Mouse (Mus musculus): ENCODE measurements around the gene Galnt4.

Galnt4 gene

DNA sequence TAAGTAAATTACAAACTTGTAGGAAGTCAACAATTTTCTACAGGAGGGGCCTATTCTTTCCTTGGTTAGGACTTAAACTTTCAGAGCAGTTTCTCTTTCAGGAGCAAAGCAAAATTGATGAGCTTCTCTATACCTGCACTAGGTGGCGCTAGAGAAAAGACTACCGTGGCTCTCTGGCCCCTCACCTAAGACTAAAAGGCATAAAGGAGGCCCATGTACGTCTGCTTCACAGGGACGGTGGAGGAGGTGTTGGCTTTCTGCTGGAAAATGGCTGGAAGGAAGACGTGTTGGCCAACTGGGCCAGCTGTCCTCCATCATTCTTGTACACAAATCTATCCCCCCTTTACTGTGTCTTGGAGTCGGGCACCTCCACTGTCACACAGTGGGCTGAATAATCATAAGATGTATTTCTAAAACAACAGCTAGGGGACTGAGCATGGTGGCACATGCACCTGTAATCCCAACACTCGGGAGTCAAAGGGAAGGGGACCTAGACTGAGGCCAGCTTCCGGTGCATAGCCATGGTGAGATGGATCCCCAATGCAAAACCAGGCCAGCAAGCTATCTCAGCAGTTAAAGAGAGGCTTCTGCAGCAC lies 54.1 kb downstream of the Galnt4 start:
- peak; percentile 25 to 41 for DNase-seq

Measured in kidney, adult 8-10 months (tissue).